Mouse (Mus musculus) testis, adult 2 months (tissue): ENCODE measurements around the gene Prdm15.

ENCODE experiments used
- CTCF ChIP-seq: fragments of 200-500 bp; IDR thresholded peaks from 2 replicates; pipeline ENCODE4 v1.5.1; 2012; ENCODE audit warnings: low read depth, mild to moderate bottlenecking, inconsistent platforms, low read length, moderate library complexity; ENCODE audit not compliant: control insufficient read depth, insufficient read depth, insufficient replicate concordance
- POLR2A ChIP-seq: fragments of 200-500 bp; IDR thresholded peaks from 2 replicates; pipeline ENCODE4 v1.6.1; 2012; ENCODE audit warnings: low read depth, mild to moderate bottlenecking, inconsistent platforms, low read length, moderate library complexity; ENCODE audit not compliant: control insufficient read depth

DNA sequence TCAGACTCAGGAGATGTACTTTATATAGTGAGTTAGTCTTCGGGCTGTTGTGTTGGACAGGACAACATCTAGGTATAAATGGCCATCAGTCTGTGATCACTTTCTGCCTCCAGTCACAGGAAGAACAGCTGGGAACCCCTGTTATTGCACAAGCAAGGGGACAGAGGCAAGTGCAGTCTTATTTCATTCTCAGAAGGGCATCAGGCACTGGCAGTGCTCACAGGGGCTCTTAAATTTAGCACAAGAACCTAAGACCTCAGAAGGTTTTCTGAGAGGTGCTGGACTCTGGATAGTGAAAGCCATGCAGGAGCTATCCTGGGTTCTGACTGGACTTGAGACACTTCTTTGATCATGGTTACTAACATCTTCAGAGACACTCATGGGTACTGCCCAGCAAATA is 32.0 kb upstream of the Prdm15 start:
- no peak for TF ChIP-seq POLR2A
- TF ChIP-seq CTCF = no peak
